Comparison of ENCODE assay signal across 25 mouse cellular contexts in genomic region chr6:28490612-28491011, GRCm38 (mm10). TPM values are rescaled to one million over a fixed set of nuclear protein-coding genes. Genes with fewer than 3 reads are reported as not detected.
DNase-seq lines count a peak whose midpoint lies in the region; ATAC-seq and TF ChIP-seq lines count a peak whose summit lies in the region.
"Had no signal": no experiment of that assay in that cellular context is flagged by ENCODE, and none has a peak within 500 bp of the region (broad histone marks: within the 10 kb centered on the region; RNA-seq: fewer than 3 reads in every experiment).

No protein-coding gene starts in this region.

- intact Hi-C loops in heart, postnatal 14 days (cut with DNase I): no loop called here

- H3K4me3 ChIP-seq in G1E (ENCODE audit: low read depth, low read length): peak overlapping the region; percentile 30; the same call in 1 of the 2 replicates
- H3K4me3 ChIP-seq in megakaryocyte, embryonic 14.5 days (replicated peaks): peak overlapping the region; percentile 56
- H3K4me3 ChIP-seq in forebrain, embryonic 12.5 days (replicated peaks): no peak overlapping the region
- H3K4me3 ChIP-seq: embryonic facial prominence, embryonic 10.5 days; gastrocnemius, adult 2 months; heart, adult 2 months; heart, embryonic 15.5 days; hindbrain, embryonic 15.5 days had no signal

- peaks cover 49% of the 10 kb centered on the region for H3K4me1 ChIP-seq in G1E (ENCODE audit: insufficient read depth, low read depth, low read length)
- H3K4me1 ChIP-seq in megakaryocyte, embryonic 14.5 days: peaks cover 65% of the 10 kb centered on the region
- no peaks in the 10 kb centered on the region for H3K4me1 ChIP-seq in forebrain, embryonic 12.5 days
- H3K4me1 ChIP-seq: embryonic facial prominence, embryonic 10.5 days; hindbrain, embryonic 15.5 days had no signal

- no peak overlapping the region for H3K4me2 ChIP-seq in forebrain, embryonic 12.5 days
- H3K4me2 ChIP-seq: heart, embryonic 11.5 days; heart, embryonic 15.5 days; hindbrain, embryonic 15.5 days had no signal

- no peak overlapping the region for H3K27ac ChIP-seq in forebrain, embryonic 12.5 days
- H3K27ac ChIP-seq: embryonic facial prominence, embryonic 10.5 days; gastrocnemius, adult 2 months; heart, adult 2 months; heart, embryonic 15.5 days; hindbrain, embryonic 15.5 days had no signal

- H3K27me3 ChIP-seq in G1E (ENCODE audit: insufficient read depth, low read length): no peaks in the 10 kb centered on the region
- H3K27me3 ChIP-seq in megakaryocyte, embryonic 14.5 days (replicated peaks): no peaks in the 10 kb centered on the region
- H3K27me3 ChIP-seq in forebrain, embryonic 12.5 days: no peaks in the 10 kb centered on the region
- H3K27me3 ChIP-seq: heart, embryonic 15.5 days; hindbrain, embryonic 15.5 days had no signal

- WGBS in forebrain, embryonic 12.5 days: 90% methylated on average over 5 of the region's 5 CpGs

- H3K9ac ChIP-seq in forebrain, embryonic 12.5 days: no peak overlapping the region
- H3K9ac ChIP-seq: heart, embryonic 15.5 days; hindbrain, embryonic 15.5 days had no signal

- ATAC-seq in G1E (ENCODE audit: extremely low read depth, insufficient number of reproducible peaks, low FRiP score, poor library complexity, severe bottlenecking): 0 out of 2 replicates have a peak, but pooled peaks have one; percentile 28
- ATAC-seq in granulocyte monocyte progenitor cell, adult 5-6 weeks (replicated peaks; ENCODE audit: poor library complexity, severe bottlenecking): peak; percentile 33
- no peak for ATAC-seq in forebrain, embryonic 12.5 days (ENCODE audit: low FRiP score)
- ATAC-seq: forebrain, embryonic 14.5 days had no signal

- no peaks in the 10 kb centered on the region for H3K9me3 ChIP-seq in G1E (replicated peaks)
- no peaks in the 10 kb centered on the region for H3K9me3 ChIP-seq in megakaryocyte, embryonic 14.5 days
- H3K9me3 ChIP-seq in forebrain, embryonic 12.5 days: no peaks in the 10 kb centered on the region
- H3K9me3 ChIP-seq: embryonic facial prominence, embryonic 10.5 days; heart, embryonic 15.5 days; hindbrain, embryonic 15.5 days had no signal

- H3K36me3 ChIP-seq in G1E (replicated peaks): peaks cover 73% of the 10 kb centered on the region
- peaks cover 65% of the 10 kb centered on the region for H3K36me3 ChIP-seq in megakaryocyte, embryonic 14.5 days (replicated peaks; ENCODE audit: low read length)
- H3K36me3 ChIP-seq in forebrain, embryonic 12.5 days (replicated peaks): peaks cover 16% of the 10 kb centered on the region

- TF ChIP-seq CTCF in G1E (IDR thresholded peaks at IDR 0.05; ENCODE audit: low read depth, low read length): no peak

- DNase-seq in heart, adult 11 months: peak; percentile 83
- DNase-seq in heart, postnatal 14 days: no peak
- DNase-seq in G1E (ENCODE audit: low spot score): peak; percentile 33
- DNase-seq in right cerebral cortex, postnatal 36 days (ENCODE audit: low spot score in 2 of 2): no peak
- DNase-seq in urinary bladder, postnatal 10 days (ENCODE audit: low spot score): no peak
- DNase-seq: adrenal gland, postnatal 10 days; cerebellum, adult 11-12 months; cerebellum, adult 9-10 months; cerebellum, postnatal 25 days; gastrocnemius, adult 2 months; gastrocnemius, postnatal 25 days; heart, adult 2 months had no signal

RNA-seq across cellular contexts. Expression of gene Snd1, which starts 15.7 kb away (rescaled TPM):
- total RNA-seq in heart, postnatal 14 days (2021): 10 to 100 TPM; 78.9 to 82.1 TPM
- total RNA-seq in G1E (2014; fragmentation: Nextera tagmentation) (140 and 153 TPM in 2 replicates), G1E (2017) (97.4 and 108 TPM in 2 replicates)
- polyA plus RNA-seq in G1E (2012): 95.1 and 109 TPM in 2 replicates
- 115 and 139 TPM in 2 replicates for total RNA-seq in granulocyte monocyte progenitor cell, adult 5-6 weeks (2014; fragmentation: Nextera tagmentation)
- total RNA-seq in granulocyte monocyte progenitor cell, adult 5-6 weeks (2017): 188 and 234 TPM in 2 replicates
- polyA plus RNA-seq in megakaryocyte, embryonic 14.5 days (2012; ENCODE audit: insufficient read depth, low replicate concordance): 57.6 and 60.4 TPM in 2 replicates
- polyA plus RNA-seq in forebrain, embryonic 12.5 days (2016; fragmentation: Nextera tagmentation; extraction: Ambion mirVana): 104 and 109 TPM in 2 replicates

RNA-seq across cellular contexts. Expression of gene Pax4, which starts 41.5 kb away (rescaled TPM):
- total RNA-seq in heart, postnatal 14 days (2021): not detected
- total RNA-seq in G1E (2014; fragmentation: Nextera tagmentation) (not detected in 2 replicates), G1E (2017) (not detected in 2 replicates)
- not detected in 2 replicates for polyA plus RNA-seq in G1E (2012)
- not detected in 2 replicates for total RNA-seq in granulocyte monocyte progenitor cell, adult 5-6 weeks (2014; fragmentation: Nextera tagmentation)
- total RNA-seq in granulocyte monocyte progenitor cell, adult 5-6 weeks (2017): not detected in 2 replicates
- not detected in 2 replicates for polyA plus RNA-seq in megakaryocyte, embryonic 14.5 days (2012; ENCODE audit: insufficient read depth, low replicate concordance)
- polyA plus RNA-seq in forebrain, embryonic 12.5 days (2016; fragmentation: Nextera tagmentation; extraction: Ambion mirVana): 0.14 TPM in 1 of 2 replicates, not detected in the other
- total RNA-seq: adrenal gland, postnatal 10 days; adrenal gland, postnatal 4 days; gastrocnemius, adult 2 months; gastrocnemius, postnatal 25 days; heart, adult 2 months; heart, postnatal 25 days had no signal
- polyA plus RNA-seq: C2C12; embryonic facial prominence, embryonic 14.5 days; forebrain, embryonic 14.5 days; heart, adult 2 months; heart, embryonic 11.5 days; heart, embryonic 15.5 days; hindbrain, embryonic 11.5 days; hindbrain, embryonic 15.5 days had no signal

Comparison
In these comparisons a context has a peak if more than half of its experiments do, and no peak if none do; other contexts are left out.
1. DNase-seq: peak in heart, adult 11 months (single experiment) and G1E (single experiment); none in heart, postnatal 14 days (0 of 2), right cerebral cortex, postnatal 36 days (0 of 2) and urinary bladder, postnatal 10 days (single experiment).